Mouse (Mus musculus) E14TG2a.4 (cell line): Measurements from ENCODE around the gene Ovol2.
A peak's percentile ranks its signal among the peaks of the same experiment; 100 is the strongest.

Source experiments
- H3K27me3 ChIP-seq: 2 replicates; pipeline ENCODE4 v1.6.1; 2014; ENCODE audit warnings: low read length, control low read depth; ENCODE audit not compliant: insufficient read depth
- H3K36me3 ChIP-seq: 2 replicates; pipeline ENCODE4 v1.6.1; 2014; ENCODE audit warnings: low read length, control low read depth; ENCODE audit not compliant: insufficient read depth
- H3K4me1 ChIP-seq: replicated peaks from 2 replicates; pipeline ENCODE4 v1.6.1; 2014; ENCODE audit warnings: low read depth, low read length, control low read depth
- H3K4me3 ChIP-seq: replicated peaks from 2 replicates; pipeline ENCODE4 v1.5.1; 2014; ENCODE audit warnings: mild to moderate bottlenecking, low read length
- H3K9me3 ChIP-seq: 2 replicates; pipeline ENCODE4 v1.6.1; 2014; ENCODE audit warnings: low read length, control low read depth
- CTCF ChIP-seq: conservative IDR thresholded peaks from 2 replicates; pipeline ENCODE4 v1.5.1; 2014; ENCODE audit warnings: low read length
- NANOG ChIP-seq: IDR thresholded peaks from 2 replicates; pipeline ENCODE4 v1.6.1; 2014; ENCODE audit warnings: borderline replicate concordance, low read length, mixed read lengths
- POU5F1 ChIP-seq: IDR thresholded peaks from 2 replicates; pipeline ENCODE4 v1.6.1; 2014; ENCODE audit warnings: low read length, borderline replicate concordance

Ovol2 gene

GRCm38 (mm10) chr2:144276885-144277284 is 55.1 kb downstream of the Ovol2 start:
- Histone ChIP-seq H3K36me3 (peaks cover 72% of the 10 kb centered on the region), H3K4me1 (peaks cover 67% of the 10 kb centered on the region), H3K4me3 (no peak overlapping the region), H3K27me3 (no peaks in the 10 kb centered on the region), H3K9me3 (no peaks in the 10 kb centered on the region)
- TF ChIP-seq CTCF (no peak), NANOG (no peak), POU5F1 (no peak)

- Histone ChIP-seq H3K36me3 (peaks cover 69% of the 10 kb centered on the region), H3K9me3 (no peaks in the 10 kb centered on the region), H3K27me3 (no peaks in the 10 kb centered on the region), H3K4me1 (peaks cover 55% of the 10 kb centered on the region), H3K4me3 (peak overlapping the region; percentile 98; the same call in 1 of the 2 replicates)
- TF ChIP-seq POU5F1 (no peak), NANOG (no peak), CTCF (no peak)
Observed at GRCm38 (mm10) chr2:144274741-144275140, 57.2 kb downstream of the Ovol2 start.

GRCm38 (mm10) chr2:144272088-144272487 is 59.9 kb downstream of the Ovol2 start:
- Histone ChIP-seq H3K27me3 (no peaks in the 10 kb centered on the region), H3K4me1 (peaks cover 58% of the 10 kb centered on the region), H3K4me3 (peak overlapping the region; percentile 98), H3K9me3 (no peaks in the 10 kb centered on the region), H3K36me3 (peaks cover 67% of the 10 kb centered on the region)
- no peak for TF ChIP-seq POU5F1
- TF ChIP-seq NANOG = no peak
- TF ChIP-seq CTCF = no peak

- Histone ChIP-seq H3K9me3 (no peaks in the 10 kb centered on the region), H3K4me1 (peaks cover 66% of the 10 kb centered on the region), H3K27me3 (no peaks in the 10 kb centered on the region), H3K36me3 (peaks cover 68% of the 10 kb centered on the region), H3K4me3 (peak within 1 kb of the TSS; percentile 98)
- TF ChIP-seq CTCF (no peak), POU5F1 (no peak)
Observed at GRCm38 (mm10) chr2:144270507-144271420, 61.2 kb downstream of the Ovol2 start, which contains the start of the genes Mgme1 and Snx5. Mgme1 (plus strand) TSS chr2:144270663. Snx5 (minus strand) TSS chr2:144270906.

GRCm38 (mm10) chr2:144269679-144270475 is 62.1 kb downstream of the Ovol2 start:
- peak overlapping the region; percentile 98 for H3K4me3 ChIP-seq
- no peaks in the 10 kb centered on the region for H3K27me3 ChIP-seq
- TF ChIP-seq POU5F1 = no peak
- no peak for TF ChIP-seq CTCF
- TF ChIP-seq NANOG = no peak
- peaks cover 73% of the 10 kb centered on the region for H3K36me3 ChIP-seq
- H3K4me1 ChIP-seq = peaks cover 67% of the 10 kb centered on the region
- H3K9me3 ChIP-seq = no peaks in the 10 kb centered on the region

GRCm38 (mm10) chr2:144269306-144269650 is 62.7 kb downstream of the Ovol2 start:
- Histone ChIP-seq H3K4me1 (peaks cover 68% of the 10 kb centered on the region), H3K9me3 (no peaks in the 10 kb centered on the region), H3K27me3 (no peaks in the 10 kb centered on the region), H3K36me3 (peaks cover 75% of the 10 kb centered on the region), H3K4me3 (peak overlapping the region; percentile 98)
- TF ChIP-seq NANOG (no peak), POU5F1 (no peak)

- peaks cover 75% of the 10 kb centered on the region for H3K36me3 ChIP-seq
- H3K4me3 ChIP-seq = peak overlapping the region; percentile 98
- H3K27me3 ChIP-seq = no peaks in the 10 kb centered on the region
- TF ChIP-seq POU5F1 (no peak), NANOG (no peak), CTCF (no peak)
- peaks cover 66% of the 10 kb centered on the region for H3K4me1 ChIP-seq
- no peaks in the 10 kb centered on the region for H3K9me3 ChIP-seq
Observed at GRCm38 (mm10) chr2:144268446-144269305, 63.3 kb downstream of the Ovol2 start.

- TF ChIP-seq CTCF (no peak), NANOG (no peak), POU5F1 (no peak)
- Histone ChIP-seq H3K27me3 (no peaks in the 10 kb centered on the region), H3K4me3 (peak overlapping the region; percentile 98)
Observed at GRCm38 (mm10) chr2:144267731-144268015, 64.3 kb downstream of the Ovol2 start.

More at GRCm38 (mm10) chr2:144267731-144268015, 64.3 kb downstream of the Ovol2 start:
- Histone ChIP-seq H3K4me1 (peaks cover 66% of the 10 kb centered on the region), H3K36me3 (peaks cover 75% of the 10 kb centered on the region), H3K9me3 (no peaks in the 10 kb centered on the region)
